Mouse (Mus musculus) right cerebral cortex, postnatal 25 days (tissue): Measurements from ENCODE around the gene Ddr2.

Source experiments
- DNase-seq: peaks from one replicate; pipeline ENCODE4 v3.0.0; 2022

Ddr2 gene

DNA sequence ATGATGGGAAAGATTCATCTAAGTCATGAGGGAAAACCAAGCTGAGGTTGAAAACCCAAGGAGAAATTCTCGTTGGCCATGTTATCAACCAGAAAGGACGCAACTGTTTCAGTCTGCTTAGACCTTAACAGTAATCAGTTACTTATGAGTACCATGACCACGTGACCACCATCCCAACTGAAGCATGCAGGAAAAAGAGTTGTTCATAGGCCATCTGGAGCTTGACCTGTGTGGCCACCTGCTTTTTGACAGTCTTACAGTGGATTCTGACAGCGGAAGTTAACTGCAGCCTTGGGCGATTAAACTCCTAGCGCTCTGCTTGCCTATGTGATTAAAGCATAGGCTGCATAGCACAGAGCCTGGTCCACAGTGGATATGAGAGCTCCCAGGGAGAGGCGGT lies 23.9 kb downstream of the Ddr2 start:
- DNase-seq = no peak

DNA sequence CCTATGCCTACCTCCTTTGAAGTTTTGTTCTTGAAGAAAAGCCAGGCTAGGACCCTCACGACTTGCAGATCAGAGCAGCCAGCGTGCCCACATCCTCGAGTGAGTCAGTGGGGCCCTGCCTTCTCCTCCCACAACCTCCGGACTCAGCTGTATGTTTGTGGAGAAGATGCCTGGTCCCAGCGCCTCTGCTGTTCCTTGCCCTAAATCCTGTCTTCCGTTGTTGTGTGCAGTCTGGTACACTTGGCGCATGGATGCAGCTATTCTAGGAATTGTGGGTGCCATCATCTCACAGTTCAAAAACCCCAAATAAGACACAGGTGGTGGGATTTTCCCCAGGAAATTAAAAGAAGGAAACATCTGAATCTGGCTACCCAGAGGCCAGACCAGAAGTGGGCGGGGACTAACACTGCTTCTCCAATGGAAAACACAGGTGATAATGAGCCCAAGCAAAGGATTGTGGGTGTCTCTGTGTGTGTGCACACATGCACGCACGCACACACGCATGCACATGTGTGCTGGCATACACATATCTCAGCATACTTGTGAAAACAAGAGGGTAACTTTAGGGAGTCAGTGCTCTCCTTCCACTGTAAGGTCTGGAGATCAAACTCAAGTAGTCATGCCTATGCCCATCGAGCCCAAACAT lies 26.3 kb downstream of the Ddr2 start:
- peak; percentile 44 for DNase-seq

DNA sequence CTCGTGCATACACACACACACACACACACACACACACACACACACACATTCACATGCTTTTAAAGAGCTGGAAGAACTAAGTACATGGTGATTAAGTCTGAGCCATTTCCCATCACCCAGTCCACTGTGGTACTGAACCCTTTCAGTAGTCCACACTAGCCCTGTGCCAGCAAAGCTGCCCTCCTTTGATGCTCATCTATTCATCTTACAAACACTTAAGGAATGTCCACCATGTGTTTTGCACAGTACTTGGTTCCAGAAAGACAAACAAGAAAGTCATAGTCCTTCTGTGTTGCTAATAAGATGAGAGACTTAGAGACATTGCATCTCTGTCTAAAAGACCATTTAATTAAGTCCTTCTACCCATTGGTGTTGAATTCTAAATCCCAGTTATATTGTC lies 29.7 kb downstream of the Ddr2 start:
- DNase-seq = no peak

- no peak for DNase-seq
These were observed 31.1 kb downstream of the Ddr2 start for GRCm38 (mm10) chr1:170079465-170079864.

- no peak for DNase-seq
These were observed 34.2 kb downstream of the Ddr2 start for GRCm38 (mm10) chr1:170076339-170076738.

DNA sequence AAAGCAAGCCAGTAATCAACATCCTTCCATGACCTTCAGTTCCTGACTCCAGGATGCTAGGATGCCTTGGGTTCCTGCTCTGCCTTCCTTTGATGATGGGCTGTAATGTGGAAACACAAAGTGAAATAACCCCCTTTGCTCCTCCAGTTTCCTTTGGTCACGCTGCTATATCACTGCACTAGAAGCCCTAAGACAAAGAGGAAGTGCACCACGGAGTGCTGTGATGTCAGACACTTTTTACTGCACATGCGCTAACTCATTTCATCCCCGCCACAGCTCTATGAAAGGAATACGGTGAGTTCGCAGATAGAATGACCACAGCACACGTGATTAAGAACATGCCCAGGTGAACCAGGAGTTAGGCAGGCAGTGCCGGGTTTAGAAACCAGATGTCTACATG lies 36.8 kb downstream of the Ddr2 start:
- DNase-seq = no peak

- no peak for DNase-seq
These were observed 41.4 kb downstream of the Ddr2 start for GRCm38 (mm10) chr1:170069143-170069542.

- no peak for DNase-seq
These were observed 44.6 kb downstream of the Ddr2 start for GRCm38 (mm10) chr1:170065931-170066330.

DNA sequence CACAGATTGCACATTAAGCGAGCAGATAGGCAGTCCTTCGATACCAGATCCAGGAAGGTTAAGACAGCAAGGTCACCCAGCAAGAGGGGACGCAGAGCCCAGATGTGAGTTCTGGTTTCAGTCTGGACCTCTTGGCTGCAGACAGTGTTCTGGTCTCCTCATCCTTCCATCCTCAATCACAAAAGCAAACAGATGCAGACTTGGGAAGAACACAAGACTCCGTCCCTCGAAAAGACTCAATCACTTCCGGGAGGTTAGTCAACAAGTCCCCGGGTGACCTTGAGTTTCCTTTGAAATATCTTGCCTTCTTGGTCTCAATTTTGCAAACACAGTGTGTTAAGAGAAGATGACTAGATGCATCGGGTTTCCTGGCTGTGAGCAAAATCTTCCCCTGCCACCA lies 45.6 kb downstream of the Ddr2 start:
- no peak for DNase-seq

DNA sequence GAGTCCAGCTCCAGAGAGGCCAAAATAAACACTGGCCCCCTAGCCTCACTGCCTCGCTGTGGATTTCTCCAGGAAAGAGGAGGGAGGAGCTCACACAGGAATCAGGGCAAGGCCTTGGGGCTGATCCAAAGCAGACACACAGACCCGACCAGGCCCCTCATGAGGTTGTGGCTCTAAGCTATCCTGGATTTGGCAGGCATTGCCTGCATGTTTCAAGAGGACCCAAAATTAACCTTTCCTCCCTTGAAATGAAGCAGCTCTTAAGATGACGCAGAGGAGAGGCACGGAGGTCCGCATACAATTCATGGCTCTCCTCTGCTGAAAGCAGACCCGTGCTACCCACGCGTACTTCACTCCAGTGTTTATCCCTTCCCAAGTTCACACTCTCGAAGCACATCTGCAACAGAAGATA lies 46.5 kb downstream of the Ddr2 start:
- DNase-seq = no peak

DNA sequence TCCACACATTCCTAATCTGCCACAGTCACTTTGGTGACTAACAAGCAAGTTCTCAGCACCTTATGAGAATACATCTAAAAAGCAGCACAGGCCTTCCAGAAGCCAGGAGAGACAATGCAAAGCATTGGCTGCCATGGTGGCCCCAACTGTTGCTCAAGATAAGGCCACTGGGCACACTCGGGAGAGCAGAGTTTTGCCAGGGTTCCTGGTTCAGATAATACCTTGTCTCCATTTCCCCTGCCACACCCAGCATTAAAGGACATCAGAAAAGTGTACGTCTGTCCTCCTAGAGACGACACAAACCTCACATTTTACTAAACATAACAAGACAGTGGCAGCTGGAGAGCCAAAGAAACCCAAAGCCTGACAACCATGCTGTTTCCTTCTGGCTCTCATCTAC lies 50.3 kb downstream of the Ddr2 start:
- DNase-seq = no peak

GRCm38 (mm10) chr1:170059347-170059746 lies 51.2 kb downstream of the Ddr2 start:
- DNase-seq = no peak

- no peak for DNase-seq
These were observed 52.5 kb downstream of the Ddr2 start for GRCm38 (mm10) chr1:170058051-170058450.

- DNase-seq = no peak
These were observed 53.0 kb downstream of the Ddr2 start for GRCm38 (mm10) chr1:170057607-170058006.

- no peak for DNase-seq
These were observed 53.6 kb downstream of the Ddr2 start for GRCm38 (mm10) chr1:170056921-170057320.

DNA sequence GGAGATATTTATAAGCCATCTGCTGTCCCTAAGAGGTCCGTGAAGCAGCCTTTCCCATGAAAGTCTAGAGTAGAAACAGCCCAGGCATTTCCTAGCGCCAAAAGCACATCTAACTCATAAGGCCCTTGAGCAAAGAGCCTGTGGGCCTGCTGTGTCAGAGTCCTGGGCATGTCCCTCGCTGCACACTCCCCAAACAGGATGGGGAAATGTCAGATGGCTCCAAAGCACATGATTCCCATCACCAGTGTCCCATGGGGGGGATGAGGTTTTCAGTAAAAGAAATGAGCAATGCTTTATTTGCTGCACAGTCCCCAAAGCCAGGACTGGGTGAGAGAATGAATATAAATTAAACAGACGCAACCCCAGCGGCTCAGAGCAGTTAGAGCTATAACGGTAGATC lies 54.3 kb downstream of the Ddr2 start:
- no peak for DNase-seq

- DNase-seq = no peak
These were observed 58.0 kb downstream of the Ddr2 start for GRCm38 (mm10) chr1:170052469-170053065.

DNA sequence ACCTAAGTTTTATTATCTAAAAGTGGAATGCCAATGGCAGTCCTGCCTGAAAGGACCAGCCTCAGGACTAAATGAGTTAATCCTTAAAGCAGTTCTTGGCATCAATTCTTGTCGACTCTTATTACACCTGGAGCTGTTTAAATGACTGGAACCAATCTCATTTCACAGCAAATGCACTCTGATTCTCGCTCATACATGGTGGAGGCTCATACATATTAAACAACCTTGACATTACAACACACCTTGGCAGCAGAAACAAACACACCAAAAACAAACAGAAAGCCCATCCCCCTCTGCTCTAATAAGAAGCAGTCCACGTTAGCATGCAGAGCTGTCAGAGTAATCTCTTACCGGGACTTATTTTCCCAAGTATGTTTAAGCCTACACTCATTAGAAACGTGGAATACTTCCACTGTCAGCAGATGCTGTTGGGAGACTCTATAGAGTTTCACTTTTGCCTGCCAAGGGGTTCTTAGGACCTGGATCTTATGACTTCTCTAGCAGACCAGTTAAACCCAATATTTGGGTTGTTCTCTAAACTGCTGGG lies 58.9 kb downstream of the Ddr2 start:
- no peak for DNase-seq

DNA sequence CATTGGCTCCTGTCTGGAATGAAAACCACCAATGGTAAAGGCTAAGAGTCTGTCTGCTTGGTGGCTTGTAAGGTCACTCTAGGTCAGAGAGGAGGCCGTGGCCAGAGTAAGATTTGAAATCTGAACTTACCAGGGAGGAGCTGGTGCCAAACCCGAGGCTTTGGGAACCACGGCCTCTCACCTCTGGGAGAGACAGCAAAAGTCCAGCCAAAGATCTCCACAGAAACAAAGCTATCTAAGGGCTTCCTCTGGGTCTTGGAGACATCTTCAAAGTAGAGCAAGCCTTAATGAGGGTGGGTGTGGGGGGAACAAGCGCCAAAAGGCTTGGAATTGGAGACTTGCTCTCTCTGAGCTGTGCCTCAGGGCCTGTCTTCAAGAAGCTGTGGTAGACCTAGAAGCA lies 62.1 kb downstream of the Ddr2 start:
- DNase-seq = no peak

DNA sequence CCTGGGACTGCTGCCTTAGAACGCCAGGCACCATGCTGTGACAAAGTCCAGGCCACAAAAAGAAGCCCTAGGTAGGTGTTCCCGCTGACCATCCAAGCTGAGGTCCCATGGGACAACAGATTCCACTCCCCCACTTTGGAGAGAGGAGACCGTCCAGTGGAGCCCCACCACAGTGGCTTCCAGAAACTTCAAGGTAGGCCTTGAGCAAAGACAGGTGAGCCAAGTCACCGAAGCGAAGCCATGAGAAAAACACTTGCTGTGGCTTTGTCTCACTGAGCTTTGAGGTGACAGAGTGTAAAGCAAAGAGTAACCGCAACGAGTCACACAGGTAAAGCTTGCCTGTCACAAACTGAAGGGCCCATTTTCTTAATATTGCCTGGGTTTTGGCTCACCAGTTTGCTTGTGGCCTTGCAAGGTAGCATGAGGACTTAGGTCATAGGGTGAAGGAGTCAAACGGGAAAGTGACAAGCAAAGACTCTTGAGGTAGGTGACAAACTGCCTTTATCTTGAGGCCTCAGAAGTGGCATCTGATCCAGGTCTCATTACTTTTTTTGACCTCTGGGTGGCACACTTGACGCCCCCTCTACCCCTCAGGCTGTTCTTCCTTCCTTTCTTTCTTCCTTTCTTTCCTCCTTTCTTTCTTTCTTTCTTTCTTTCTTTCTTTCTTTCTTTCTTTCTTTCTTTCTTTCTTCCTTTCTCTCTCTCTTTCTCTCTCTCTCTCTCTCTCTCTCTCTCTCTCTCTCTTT lies 65.7 kb downstream of the Ddr2 start:
- no peak for DNase-seq

DNA sequence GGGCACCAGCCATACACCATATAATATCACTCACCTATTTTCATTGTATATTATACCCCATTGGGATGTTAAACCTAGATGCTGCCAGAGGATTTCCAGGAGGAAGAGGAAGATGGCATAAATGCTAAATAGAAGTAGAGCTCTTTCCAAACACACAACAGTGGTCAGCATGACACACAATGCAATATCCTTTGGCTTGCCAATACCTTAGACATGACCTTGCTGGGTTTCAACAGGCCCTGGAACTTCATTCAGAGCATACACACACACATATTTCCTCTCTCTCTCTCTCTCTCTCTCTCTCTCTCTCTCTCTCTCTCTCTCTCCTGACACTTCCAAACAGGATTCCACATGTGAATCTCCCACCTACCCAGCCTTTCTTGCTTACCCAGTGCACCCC lies 66.8 kb downstream of the Ddr2 start:
- DNase-seq = no peak

- DNase-seq = no peak
These were observed 67.6 kb downstream of the Ddr2 start for GRCm38 (mm10) chr1:170042996-170043395.

DNA sequence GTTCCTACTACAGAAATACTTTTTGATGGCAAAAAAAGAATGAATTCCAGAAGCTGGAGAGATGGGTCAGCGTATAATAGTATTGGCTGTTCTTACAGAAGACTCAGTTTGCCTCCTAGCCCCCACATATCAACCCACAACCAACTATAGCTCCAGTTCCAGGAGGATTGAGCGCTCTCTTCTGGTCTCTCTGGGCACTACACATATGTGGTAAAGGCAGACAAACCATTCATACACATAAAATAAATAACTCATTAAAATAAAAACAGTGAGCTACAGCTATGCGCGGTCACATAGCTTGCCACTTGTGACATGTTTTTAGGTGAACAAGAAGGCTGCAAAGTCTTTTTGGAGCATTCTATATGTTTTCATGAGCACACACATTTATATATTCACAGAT lies 71.2 kb downstream of the Ddr2 start:
- DNase-seq = no peak

GRCm38 (mm10) chr1:170035575-170035974 lies 75.0 kb downstream of the Ddr2 start:
- DNase-seq = no peak
